Mouse (Mus musculus) right cerebral cortex, adult 2 months (tissue): ENCODE data around the gene Sfxn5.

ENCODE experiments used
- DNase-seq, 2 experiments: peaks; one replicate each; pipeline ENCODE4 v3.0.0; 2021 to 2022; ENCODE audit warnings: low spot score in 2 of 2

Sfxn5 gene

DNA sequence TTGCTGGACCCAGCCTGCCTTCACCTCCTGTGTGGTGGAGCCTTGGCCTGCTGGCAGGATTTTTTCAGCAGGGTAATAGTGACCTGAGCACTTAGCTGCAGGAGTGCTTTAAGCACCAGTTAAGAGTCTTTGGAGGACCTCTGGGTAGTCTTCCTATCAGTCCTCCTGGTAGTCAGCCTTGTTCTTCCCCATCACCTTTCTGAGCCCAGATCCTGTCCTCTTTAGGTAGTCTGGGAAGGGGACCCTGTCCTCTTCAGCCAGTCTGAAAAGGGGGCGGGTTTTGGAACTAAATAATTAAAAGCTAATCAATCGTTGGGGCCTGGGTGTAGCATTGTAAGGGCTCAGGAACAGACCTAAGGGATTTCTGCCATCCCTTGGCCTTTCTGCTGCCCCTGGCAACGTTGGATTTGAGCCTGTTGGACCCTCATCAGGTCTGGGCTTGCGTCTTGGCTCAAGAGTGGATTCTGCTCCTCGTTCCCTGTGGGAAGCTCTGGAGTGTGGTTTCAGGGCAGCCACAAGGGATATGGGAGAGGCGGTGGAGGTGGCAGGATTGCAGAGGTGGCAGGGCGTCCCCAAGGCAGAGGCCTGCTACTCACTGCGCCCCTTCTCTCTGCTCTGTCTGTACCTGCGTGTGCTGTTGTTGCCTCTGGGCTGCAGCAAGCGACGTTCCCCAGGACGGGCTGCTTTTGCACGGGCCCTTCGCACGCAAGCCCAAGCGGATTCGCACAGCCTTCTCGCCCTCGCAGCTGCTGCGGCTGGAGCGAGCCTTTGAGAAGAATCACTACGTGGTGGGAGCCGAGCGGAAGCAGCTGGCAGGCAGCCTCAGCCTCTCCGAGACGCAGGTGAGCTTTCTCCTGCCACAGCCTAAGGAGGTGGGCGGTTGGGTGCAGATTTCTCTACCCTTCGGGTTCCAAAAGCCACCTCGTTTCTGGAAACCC is 139.6 kb downstream of the Sfxn5 start:
- peak in 1 of 2 experiments; percentile 53 for DNase-seq

DNA sequence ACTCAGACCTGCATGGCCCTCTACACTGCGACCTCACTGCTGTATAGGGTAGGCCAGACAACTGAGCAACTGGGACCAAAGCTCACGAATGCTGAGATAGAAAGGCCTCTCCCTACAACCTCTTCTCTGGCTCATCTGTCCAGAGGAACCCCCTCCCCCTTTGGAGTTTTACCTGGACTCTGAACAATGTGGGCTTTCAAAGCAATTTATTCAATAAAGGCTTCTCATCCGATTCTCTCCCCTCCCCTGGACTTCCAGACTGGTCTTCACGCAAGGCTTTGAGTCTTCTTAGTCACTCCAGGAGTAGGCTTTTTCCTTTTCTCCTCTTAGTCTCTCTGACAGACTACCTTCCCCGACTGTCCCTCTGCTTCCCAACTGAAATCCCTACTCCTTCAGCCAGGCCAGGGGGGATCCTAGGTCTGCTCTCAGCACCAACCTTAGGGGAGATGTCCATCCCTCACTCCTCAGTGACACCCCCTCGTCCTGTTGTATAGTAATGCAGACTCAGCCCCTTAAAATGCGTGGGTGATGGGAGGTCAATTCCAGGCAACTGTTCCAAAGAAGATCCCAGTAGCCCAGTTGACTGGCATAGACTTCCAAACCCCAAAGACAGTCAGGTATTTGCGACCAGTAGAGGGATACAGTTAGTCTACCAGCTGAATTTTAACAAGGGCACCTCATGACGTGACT is 141.3 kb downstream of the Sfxn5 start:
- DNase-seq: no peak

DNA sequence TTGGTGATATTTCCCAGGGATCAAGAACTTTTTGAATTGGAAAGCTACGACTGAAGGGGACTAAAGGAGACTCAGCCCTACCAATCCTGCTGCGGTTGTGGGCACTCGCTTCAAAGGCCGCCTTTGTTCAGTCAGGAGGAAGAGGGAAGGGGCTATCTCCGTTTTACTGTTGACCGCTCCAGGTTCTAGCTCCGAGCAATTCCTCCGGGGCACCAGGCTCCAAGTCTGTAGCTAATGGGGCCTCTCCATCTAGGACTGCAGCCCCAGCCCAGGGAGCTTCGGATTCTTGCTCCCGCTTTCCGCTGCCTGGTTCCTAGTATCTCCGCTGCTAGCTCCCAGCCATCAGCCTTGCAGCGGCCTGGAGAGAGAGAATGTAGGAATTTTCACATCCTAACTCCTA is 142.6 kb downstream of the Sfxn5 start:
- no peak for DNase-seq

DNA sequence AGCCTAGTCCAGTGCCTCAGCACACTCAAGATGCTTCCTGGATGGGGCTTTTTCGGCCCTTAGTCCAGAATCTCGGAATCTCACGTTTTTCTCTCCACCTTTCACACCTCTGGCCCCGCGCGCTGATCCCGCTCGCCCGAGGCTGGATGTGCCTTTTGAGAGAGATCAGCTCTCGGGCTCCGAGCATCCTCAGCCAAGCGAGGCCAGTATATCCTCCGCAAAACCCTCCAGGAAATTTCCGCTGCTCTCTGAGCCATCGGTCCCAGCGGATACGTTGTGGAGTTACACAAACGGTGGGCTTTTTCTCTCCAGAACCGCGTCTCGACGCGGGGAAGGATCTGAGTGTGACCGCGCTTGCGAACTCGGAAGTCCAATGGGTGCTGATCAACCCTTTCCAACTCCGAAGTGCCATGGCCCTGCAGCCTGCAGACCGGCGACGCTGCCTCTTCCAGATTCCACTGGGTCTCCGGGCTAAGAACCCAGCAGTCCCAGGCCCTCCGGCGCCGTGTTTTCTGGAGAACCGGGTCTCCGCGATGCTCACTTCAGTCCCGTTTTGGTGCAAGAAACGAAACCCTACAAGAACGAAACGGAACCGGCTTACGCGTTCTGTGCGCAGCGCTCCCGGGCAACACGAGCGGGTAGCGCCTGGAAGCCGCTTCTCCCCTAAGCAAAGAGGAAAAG is 143.2 kb downstream of the Sfxn5 start:
- peak; percentile 48 to 53 for DNase-seq

DNA sequence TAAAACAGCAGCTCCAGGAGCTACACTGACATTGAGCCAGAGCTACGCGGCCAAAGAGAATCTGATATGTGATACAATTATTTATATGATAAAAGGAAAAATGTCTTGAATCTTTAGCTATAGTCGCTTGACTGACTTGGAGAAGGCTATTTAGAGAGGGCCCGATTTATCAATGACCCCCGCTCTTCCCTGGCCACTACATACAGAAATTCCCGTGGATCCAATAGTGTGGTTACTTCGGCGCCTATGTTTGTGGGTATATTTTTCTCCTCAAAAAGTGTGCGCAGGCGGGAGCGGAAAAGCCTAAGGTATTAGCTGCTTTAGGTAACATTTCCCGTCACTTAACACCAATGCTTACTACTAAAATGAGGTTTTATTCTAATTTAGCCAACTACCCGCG is 143.9 kb downstream of the Sfxn5 start:
- DNase-seq: no peak

DNA sequence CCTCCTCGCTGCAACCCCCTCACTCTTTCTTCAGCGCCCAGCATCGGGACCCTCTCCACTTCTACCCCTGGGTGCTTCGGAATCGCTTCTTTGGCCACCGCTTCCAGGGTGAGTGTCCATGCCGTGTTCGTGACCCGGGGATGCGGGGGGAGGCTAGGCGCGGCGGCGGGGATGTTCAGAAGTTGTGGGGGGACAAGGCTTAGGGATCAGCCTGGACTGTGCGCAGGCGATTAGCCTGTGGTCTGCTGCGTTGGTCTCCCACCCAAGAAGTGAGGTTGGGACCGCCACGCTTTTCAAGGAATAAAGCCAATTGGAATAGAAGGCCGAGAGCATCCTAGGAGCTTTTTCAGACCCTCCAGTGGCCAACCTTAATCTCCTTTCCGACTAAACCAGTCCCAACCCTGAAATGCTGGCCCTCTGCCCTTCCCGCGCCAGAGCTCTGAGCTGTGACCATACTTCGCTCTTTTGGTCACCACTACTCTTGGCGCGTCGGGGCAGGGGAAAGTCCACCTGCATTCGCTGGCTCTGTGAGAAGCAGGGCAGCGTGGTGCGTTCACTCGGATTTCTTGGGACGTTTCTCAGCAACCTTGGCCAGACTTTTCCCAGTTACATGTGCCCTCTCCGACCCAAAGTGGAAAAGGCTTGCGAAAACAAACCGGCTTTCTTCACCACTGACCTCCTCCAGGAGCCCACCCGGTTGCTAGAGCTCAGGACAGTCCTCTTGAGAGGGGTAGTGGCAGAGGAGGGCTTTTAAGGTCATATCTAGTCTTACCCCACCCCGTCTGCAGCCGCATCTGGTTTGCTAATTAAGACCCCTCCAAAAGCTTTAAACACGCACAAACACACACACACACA is 144.7 kb downstream of the Sfxn5 start:
- DNase-seq: no peak

DNA sequence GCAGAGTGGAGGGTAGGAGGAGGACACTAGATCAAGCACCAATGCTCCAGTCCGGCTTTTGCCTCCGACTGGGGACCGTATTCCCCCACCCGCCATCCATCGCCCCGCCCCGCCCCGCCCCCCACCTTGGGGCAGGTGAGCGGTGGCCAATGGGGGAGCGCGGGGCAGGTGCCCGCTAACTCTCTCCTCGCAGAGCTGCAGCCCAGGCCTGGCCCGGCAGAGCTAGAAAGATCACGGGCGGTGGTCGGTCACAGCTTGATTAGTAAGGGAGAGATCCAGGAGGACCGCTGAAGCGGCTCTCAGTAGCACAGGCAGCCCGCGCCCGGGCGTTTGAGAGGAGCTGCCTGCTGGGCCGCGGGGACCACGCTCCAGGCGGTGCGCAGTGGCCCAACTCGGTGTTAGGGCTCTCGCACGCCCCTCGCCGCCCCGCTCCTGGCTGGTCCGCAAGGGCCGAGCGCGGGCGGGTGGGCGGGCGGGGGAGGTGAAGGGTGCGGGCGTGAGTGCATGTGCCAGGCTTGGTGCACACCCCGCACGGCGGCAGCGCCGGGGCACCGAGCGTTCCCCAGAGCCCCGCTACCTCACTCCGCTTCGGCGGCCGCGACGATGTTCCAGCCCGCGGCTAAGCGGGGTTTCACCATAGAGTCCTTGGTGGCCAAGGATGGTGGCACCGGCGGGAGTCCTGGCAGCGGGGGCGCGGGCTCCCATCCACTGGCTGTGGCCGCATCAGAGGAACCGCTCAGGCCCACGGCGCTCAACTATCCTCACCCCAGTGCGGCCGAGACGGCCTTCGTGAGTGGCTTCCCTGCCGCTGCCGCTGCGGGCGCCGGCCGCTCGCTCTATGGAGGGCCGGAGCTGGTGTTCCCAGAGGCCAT is 145.6 kb downstream of the Sfxn5 start, which contains the start of gene Emx1:
TSS of gene Emx1 (plus strand) at position 99 of the 872 bp plus-strand sequence.
- DNase-seq: peak; percentile 67 to 75

DNA sequence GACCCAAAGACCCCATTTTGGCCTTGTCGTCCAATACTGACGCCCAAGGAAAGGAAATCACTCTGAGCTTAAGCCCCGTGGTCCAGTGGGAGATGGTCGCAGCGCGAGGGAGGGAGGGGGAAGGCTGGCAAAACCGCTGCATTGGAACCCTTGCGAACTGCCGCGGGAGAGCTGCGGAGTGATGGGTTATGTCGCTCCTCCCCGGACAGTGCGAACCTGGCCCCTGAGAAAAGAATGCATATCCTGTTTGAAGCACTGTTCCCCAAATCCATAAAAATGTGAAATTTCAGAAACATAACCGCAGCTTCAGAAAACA is 146.5 kb downstream of the Sfxn5 start:
- no peak for DNase-seq

DNA sequence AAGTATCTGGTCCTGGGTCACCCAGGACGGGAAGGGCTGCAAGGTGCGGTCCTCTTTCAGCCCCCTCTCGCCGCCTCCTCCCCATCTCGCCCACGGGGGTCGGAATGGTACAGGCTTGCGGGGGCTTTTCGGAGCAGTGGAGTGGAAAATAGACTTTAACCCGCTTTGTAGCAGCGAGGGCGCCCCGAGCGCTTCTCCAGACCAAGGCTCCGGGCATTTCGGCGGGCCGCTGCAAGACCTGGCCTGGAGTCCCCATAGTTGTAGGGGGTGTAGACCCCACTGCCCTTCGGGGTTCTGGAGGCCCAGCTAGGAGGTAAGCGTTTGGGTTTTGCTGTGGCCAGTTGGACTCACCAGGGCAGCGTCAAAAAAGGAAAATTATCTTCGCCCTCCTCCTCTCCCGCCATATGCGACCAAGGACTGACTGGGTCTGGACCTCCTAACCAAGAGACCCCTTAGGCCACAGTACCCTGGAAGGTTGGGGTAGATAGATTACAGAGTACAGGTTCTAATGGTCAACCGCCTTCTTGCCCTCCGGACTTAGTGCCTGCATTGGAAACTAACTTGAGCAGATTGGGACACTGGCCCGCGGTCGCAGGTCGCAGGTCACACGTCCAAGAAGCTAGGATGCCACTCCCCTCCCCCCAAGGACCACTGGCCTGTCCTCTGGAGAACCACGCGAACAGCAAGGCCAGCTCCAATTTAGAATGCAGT is 147.0 kb downstream of the Sfxn5 start:
- no peak for DNase-seq

DNA sequence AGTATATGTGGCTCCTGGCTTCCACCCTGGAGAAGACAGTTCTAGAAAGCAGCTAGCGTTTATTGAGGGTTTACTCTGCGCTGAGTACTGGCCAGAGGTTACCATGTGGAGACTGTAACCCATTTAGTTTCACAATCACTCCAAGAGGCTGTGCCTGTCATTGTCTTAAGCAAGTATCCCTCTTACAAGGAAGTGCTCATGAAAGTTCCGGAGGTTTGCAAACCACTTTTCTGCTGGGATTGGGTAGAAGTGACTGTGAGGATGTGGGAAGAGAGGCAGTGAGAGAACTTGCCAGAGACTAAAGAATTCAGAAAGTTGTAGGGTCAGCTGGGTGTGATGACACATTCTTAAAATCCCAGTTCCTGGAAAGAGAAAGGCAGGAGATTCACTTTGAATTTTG is 149.3 kb downstream of the Sfxn5 start:
- no peak for DNase-seq

DNA sequence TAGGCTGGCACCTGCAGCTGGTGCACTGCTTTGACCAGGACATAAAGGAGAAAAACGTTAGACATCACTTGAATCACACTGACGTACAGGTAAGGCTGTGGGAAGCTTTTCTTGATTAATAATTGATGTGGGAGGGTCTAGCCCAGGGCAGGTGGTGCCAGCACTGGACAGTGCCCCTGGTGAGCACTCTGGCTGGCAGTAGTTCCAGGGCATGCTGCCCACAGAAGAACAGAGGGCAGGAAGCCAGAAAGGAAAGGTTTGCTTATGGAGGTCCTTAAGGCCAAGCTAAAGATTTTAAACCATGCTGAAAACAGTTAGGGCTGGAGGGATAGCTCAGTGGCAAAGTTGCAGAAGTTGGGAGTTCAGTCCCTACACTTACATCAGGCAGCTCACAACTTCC is 153.2 kb downstream of the Sfxn5 start:
- no peak for DNase-seq

DNA sequence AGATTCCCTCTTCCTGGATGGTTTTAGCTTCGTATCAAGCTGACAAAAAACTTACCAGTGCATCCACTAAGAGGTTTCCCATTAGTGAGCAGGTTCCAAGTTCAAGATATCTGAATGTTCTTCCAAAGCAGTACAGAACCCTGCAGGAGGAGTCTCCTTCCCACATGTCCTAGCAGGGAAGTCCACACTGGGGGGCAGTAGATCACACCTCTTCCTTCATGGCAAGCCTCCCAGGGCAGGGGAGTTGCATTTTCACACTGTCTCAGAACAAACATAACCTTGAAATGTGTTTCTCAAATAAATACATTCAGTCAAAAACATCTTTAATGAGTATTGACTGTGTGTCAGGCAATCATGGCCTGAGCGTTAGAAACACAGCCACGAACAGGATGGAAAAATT is 153.7 kb downstream of the Sfxn5 start:
- DNase-seq: no peak

DNA sequence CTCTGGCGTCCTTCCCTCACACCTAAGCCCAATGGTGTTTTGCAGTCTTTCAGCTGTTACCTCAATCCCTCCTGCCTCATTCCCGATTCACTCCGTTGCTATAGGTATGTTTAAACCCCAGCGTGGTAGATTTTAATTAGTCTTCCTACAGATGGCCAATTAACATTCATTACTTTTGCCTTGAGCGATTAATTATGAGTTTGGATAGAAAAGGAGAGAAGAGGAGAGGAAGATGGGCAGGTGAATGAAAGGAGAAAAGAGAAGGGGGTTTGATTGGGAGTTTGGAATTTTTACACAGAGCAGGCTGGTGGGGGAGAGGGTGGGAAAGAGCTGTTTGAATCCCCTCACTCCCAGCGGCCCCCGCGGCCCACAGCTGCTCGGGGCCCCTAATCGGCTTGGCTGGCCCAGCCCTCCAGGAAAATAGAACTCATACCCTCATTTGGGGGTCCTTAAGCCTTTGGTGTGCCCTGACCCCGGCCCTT is 167.7 kb downstream of the Sfxn5 start:
- no peak for DNase-seq
